Mouse (Mus musculus) heart, postnatal 0 days (tissue): ENCODE measurements around the gene Il9r. TPM values are rescaled to one million over a fixed set of nuclear protein-coding genes. Genes with fewer than 3 reads are reported as not detected.

ENCODE experiments used
- ATAC-seq: fragments of 200-750 bp; cut with Nextera tagmentation; 2 replicates; pipeline ENCODE4 v1.8.0; 2017; ENCODE audit warnings: low read depth, moderate number of reproducible peaks, moderate library complexity; ENCODE audit not compliant: insufficient read depth
- DNase-seq: peaks from one replicate; pipeline ENCODE4 v3.0.0-alpha.2; 2016; ENCODE audit warnings: low spot score
- H3K27ac ChIP-seq: fragments of 300-500 bp; sonication (generic); 2 replicates; pipeline ENCODE4 v1.5.1; 2014; ENCODE audit warnings: low read depth, mild to moderate bottlenecking
- H3K27me3 ChIP-seq: fragments of 300-500 bp; sonication (generic); 2 replicates; pipeline ENCODE4 v1.6.1; 2014; ENCODE audit warnings: low read length, mixed read lengths; ENCODE audit not compliant: control insufficient read depth, insufficient read depth
- H3K36me3 ChIP-seq: fragments of 300-500 bp; sonication (generic); replicated peaks from 2 replicates; pipeline ENCODE4 v1.6.1; 2014; ENCODE audit warnings: low read length, mixed read lengths; ENCODE audit not compliant: control insufficient read depth, insufficient read depth
- H3K4me1 ChIP-seq: fragments of 300-500 bp; sonication (generic); 2 replicates; pipeline ENCODE4 v1.6.1; 2014; ENCODE audit warnings: antibody characterized with exemption; ENCODE audit not compliant: control insufficient read depth, insufficient read depth
- H3K4me2 ChIP-seq: fragments of 300-500 bp; sonication (generic); 2 replicates; pipeline ENCODE4 v1.6.1; 2014; ENCODE audit warnings: low read depth, mild to moderate bottlenecking, low read length, moderate library complexity
- H3K4me3 ChIP-seq: fragments of 300-500 bp; sonication (generic); 2 replicates; pipeline ENCODE4 v1.5.1; 2014; ENCODE audit warnings: low read depth, low read length
- H3K9ac ChIP-seq: fragments of 300-500 bp; sonication (generic); replicated peaks from 2 replicates; pipeline ENCODE4 v1.6.1; 2014; ENCODE audit warnings: low read depth, low read length, mixed read lengths
- H3K9me3 ChIP-seq: fragments of 300-500 bp; sonication (generic); replicated peaks from 2 replicates; pipeline ENCODE4 v1.6.1; 2016; ENCODE audit warnings: low read length; ENCODE audit not compliant: control insufficient read depth
- CTCF ChIP-seq: IDR thresholded peaks from 2 replicates; pipeline ENCODE4 v1.5.1; 2016; ENCODE audit warnings: antibody characterized with exemption, control low read depth, low read depth
- EP300 ChIP-seq: IDR thresholded peaks from 2 replicates; pipeline ENCODE4 v1.6.1; 2016; ENCODE audit warnings: antibody characterized with exemption, low read depth
- WGBS: fragments of 180-500 bp; shearing (Covaris S2); extraction: QIAGEN DNeasy Blood & Tissue Kit; methylation state at CpG from one replicate; pipeline ENCODE4 v1.1.7; 2014; 5-methylcytosine and 5-hydroxymethylcytosine counted together
- polyA plus RNA-seq: library from polyadenylated mRNA; unstranded; fragments of >200 nt; fragmentation: Nextera tagmentation; extraction: Ambion mirVana; gene quantifications from 2 replicates; pipeline ENCODE4 v1.2.1, GENCODE M21; 2015
- total RNA-seq: library from RNA; depleted of rRNA; stranded (reverse); fragments of >200 nt; gene quantifications from 2 replicates; pipeline ENCODE4 v1.2.3, GENCODE M21; 2014; ENCODE audit warnings: low replicate concordance

Il9r gene
- total and polyA plus RNA-seq, 2 experiments from 2014 or later = 0.14 TPM; not detected in 1

GRCm38 (mm10) chr11:32153216-32153615 is 46.9 kb downstream of the Il9r start:
- 87% methylated on average over 7 of the region's 7 CpGs for WGBS
- H3K4me1 ChIP-seq = no peaks in the 10 kb centered on the region
- no peak for TF ChIP-seq EP300
- no peak for TF ChIP-seq CTCF
- no peak for DNase-seq
- H3K27me3 ChIP-seq = no peaks in the 10 kb centered on the region
- no peak overlapping the region for H3K9ac ChIP-seq
- H3K4me3 ChIP-seq = no peak overlapping the region
- no peak overlapping the region for H3K4me2 ChIP-seq
- no peak overlapping the region for H3K27ac ChIP-seq
- H3K9me3 ChIP-seq = no peaks in the 10 kb centered on the region
- no peaks in the 10 kb centered on the region for H3K36me3 ChIP-seq
- ATAC-seq = no peak

- Histone ChIP-seq H3K27me3 (no peaks in the 10 kb centered on the region), H3K9me3 (no peaks in the 10 kb centered on the region), H3K4me1 (no peaks in the 10 kb centered on the region), H3K4me3 (no peak overlapping the region), H3K9ac (no peak overlapping the region), H3K36me3 (no peaks in the 10 kb centered on the region), H3K4me2 (no peak overlapping the region), H3K27ac (no peak overlapping the region)
- ATAC-seq = no peak
- DNase-seq = no peak
- TF ChIP-seq CTCF = 0 out of 2 replicates have a peak, but pooled peaks have one; percentile 15
- TF ChIP-seq EP300 = no peak
These were observed 47.3 kb downstream of the Il9r start for GRCm38 (mm10) chr11:32152814-32153213.

- H3K36me3 ChIP-seq = no peaks in the 10 kb centered on the region
These were observed 48.8 kb downstream of the Il9r start for GRCm38 (mm10) chr11:32151243-32151642.

GRCm38 (mm10) chr11:32149605-32150004 is 50.5 kb downstream of the Il9r start:
- ATAC-seq = no peak
- H3K9ac ChIP-seq = no peak overlapping the region
- H3K27ac ChIP-seq = no peak overlapping the region
- DNase-seq = no peak
- H3K4me2 ChIP-seq = no peak overlapping the region
- no peaks in the 10 kb centered on the region for H3K27me3 ChIP-seq
- no peaks in the 10 kb centered on the region for H3K4me1 ChIP-seq
- TF ChIP-seq CTCF (no peak), EP300 (no peak)
- WGBS = 74% methylated on average over 11 of the region's 11 CpGs
- no peaks in the 10 kb centered on the region for H3K36me3 ChIP-seq
- H3K4me3 ChIP-seq = no peak overlapping the region
- no peaks in the 10 kb centered on the region for H3K9me3 ChIP-seq

More at GRCm38 (mm10) chr11:32151243-32151642, 48.8 kb downstream of the Il9r start:
- TF ChIP-seq EP300 (no peak), CTCF (no peak)
- ATAC-seq (no peak), DNase-seq (no peak)
- Histone ChIP-seq H3K9me3 (no peaks in the 10 kb centered on the region), H3K27ac (no peak overlapping the region), H3K4me2 (no peak overlapping the region), H3K27me3 (no peaks in the 10 kb centered on the region), H3K9ac (no peak overlapping the region), H3K4me1 (no peaks in the 10 kb centered on the region), H3K4me3 (no peak overlapping the region)
- WGBS = 87% methylated on average over 5 of the region's 5 CpGs

GRCm38 (mm10) chr11:32142771-32143170 is 57.3 kb downstream of the Il9r start:
- whole genome bisulfite sequencing = 62% methylated on average over 5 of the region's 5 CpGs
- Histone ChIP-seq H3K27me3 (no peaks in the 10 kb centered on the region), H3K4me3 (no peak overlapping the region), H3K36me3 (no peaks in the 10 kb centered on the region), H3K9me3 (no peaks in the 10 kb centered on the region), H3K4me2 (no peak overlapping the region), H3K9ac (no peak overlapping the region), H3K4me1 (no peaks in the 10 kb centered on the region), H3K27ac (no peak overlapping the region)
- DNase-seq = no peak
- no peak for ATAC-seq
- no peak for TF ChIP-seq EP300
- TF ChIP-seq CTCF = no peak

- Histone ChIP-seq H3K27ac (no peak overlapping the region), H3K9me3 (no peaks in the 10 kb centered on the region), H3K36me3 (no peaks in the 10 kb centered on the region), H3K27me3 (no peaks in the 10 kb centered on the region), H3K4me1 (no peaks in the 10 kb centered on the region), H3K9ac (no peak overlapping the region), H3K4me2 (no peak overlapping the region), H3K4me3 (no peak overlapping the region)
- DNase-seq (no peak), ATAC-seq (no peak)
- TF ChIP-seq CTCF (no peak), EP300 (no peak)
- 71% methylated on average over 15 of the region's 15 CpGs for WGBS
These were observed 58.2 kb downstream of the Il9r start for GRCm38 (mm10) chr11:32141627-32142586.
